Mouse (Mus musculus) liver, adult 2 months (tissue): ENCODE measurements around the gene Fstl5.

Experiments
- CTCF ChIP-seq: fragments of 200-500 bp; IDR thresholded peaks from 2 replicates; pipeline ENCODE4 v1.5.1; 2011; ENCODE audit warnings: low read depth, low read length, control low read depth
- POLR2A ChIP-seq: fragments of 200-500 bp; IDR thresholded peaks from 2 replicates; pipeline ENCODE4 v1.6.1; 2011; ENCODE audit warnings: low read length, control low read depth; ENCODE audit not compliant: insufficient read depth; ENCODE audit errors: extremely low read depth

GRCm38 (mm10) chr3:76251385-76251784 lies 177.3 kb downstream of the Fstl5 start:
- TF ChIP-seq CTCF: no peak
- no peak for TF ChIP-seq POLR2A
